Mouse (Mus musculus) large intestine, adult 2 months (tissue): ENCODE data around the gene Pgp. TPM values are rescaled to one million over a fixed set of nuclear protein-coding genes. Genes with fewer than 3 reads are reported as not detected.

Source experiments
- DNase-seq: peaks from one replicate; pipeline ENCODE4 v3.0.0-alpha.2; 2012; ENCODE audit warnings: low read depth, low spot score
- WGBS: fragments of 180-500 bp; shearing (Covaris S2); methylation state at CpG from one replicate; pipeline ENCODE4 v1.1.7; 2018; 5-methylcytosine and 5-hydroxymethylcytosine counted together
- polyA plus RNA-seq: library from polyadenylated mRNA; depleted of rRNA; stranded (reverse); fragments of >200 nt; gene quantifications from 2 replicates; pipeline ENCODE4 v1.2.3, GENCODE M21; 2012

The Pgp gene
- polyA plus RNA-seq, 1 experiment, result 82.9 TPM

DNA sequence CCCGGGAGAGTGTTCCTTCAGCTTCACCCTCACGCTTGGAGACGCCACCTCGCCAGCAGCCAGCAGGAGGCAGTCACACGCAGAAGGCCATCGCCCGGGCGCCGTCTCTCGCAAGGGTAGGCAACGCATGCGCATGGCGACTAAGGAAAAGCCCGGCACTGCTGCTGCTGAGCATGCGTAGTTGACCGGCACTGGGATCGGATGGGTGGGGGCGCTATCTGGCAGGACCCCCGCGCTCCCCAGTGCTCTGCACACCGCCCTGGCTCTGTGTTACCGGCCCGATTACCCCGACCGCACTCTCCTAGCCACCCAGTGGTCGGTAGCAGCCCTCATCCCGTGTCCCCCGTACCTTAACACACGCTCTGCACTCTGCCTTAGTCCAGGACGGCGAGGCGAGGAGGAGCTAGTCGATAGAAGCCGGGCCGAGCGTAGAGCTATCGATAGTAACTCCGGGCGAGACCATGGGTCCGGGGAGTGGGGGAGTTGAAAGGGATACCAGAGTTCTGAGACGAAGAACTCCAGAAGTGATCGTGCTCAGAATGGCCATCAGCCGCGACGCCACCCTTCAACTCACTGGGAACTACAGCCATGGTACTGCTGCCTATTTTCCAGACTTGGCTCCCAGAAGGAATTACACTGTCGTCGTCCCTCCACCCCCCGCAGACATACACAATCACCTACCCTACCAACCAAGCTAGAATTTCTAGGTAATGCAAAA is 8.6 kb downstream of the Pgp start, which contains the start of gene Mlst8:
Mlst8 (minus strand) TSS at position 416 of the 718 bp plus-strand sequence.
- WGBS, result under 1% methylated on average over 48 of the region's 48 CpGs
- DNase-seq, result peak; percentile 78

DNA sequence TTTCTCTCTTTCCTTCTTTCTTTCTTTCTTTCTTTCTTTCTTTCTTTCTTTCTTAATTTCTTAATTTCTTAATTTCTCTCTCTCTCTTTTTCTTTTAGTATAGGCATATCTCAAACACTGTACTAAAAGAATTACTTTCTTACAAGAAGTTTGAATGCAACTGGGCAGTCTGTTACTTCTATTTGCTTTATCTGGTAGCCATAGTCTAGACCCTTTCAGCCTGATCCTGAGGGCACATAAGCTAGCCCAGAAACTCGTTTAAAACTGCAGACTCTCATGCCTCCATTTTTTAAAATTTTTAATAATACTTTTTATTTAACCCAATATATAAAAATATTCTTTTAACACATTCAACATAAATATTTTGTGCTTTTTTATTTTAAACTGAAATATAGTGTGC is 9.2 kb downstream of the Pgp start:
- WGBS, result 11% methylated on average over 1 of the region's 1 CpGs
- DNase-seq, result no peak

DNA sequence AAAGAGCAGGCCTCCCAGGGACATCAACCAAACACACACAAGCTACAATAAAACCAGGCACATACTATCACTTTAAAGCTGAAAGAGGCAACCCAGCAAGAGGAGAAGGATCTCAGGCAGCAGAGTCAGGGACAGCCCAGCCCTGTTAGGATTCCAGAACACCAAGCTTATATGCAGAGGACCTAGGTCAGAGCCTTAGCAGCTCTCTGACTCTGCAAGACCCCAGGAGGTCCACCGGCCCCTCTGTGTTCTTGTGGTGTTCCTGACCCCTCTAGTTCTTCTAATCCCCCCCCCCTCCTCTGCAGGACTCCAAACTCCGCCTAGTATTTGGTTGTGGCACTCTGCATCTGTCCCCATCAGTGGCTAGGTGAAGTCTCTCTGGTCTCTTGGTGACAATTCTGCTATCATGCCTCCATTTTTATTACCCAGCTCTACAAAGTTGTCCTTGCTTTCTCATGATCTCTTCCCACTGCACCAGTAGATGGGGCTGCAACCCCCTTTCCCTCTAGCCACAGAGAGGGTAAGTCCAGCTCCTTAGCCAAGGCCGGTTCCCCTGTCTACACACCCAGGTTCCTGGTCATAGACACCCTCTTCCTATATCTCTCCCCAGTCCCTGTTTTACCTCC is 10.1 kb downstream of the Pgp start:
- DNase-seq, result no peak
- WGBS, result 59% methylated on average over 3 of the region's 3 CpGs

DNA sequence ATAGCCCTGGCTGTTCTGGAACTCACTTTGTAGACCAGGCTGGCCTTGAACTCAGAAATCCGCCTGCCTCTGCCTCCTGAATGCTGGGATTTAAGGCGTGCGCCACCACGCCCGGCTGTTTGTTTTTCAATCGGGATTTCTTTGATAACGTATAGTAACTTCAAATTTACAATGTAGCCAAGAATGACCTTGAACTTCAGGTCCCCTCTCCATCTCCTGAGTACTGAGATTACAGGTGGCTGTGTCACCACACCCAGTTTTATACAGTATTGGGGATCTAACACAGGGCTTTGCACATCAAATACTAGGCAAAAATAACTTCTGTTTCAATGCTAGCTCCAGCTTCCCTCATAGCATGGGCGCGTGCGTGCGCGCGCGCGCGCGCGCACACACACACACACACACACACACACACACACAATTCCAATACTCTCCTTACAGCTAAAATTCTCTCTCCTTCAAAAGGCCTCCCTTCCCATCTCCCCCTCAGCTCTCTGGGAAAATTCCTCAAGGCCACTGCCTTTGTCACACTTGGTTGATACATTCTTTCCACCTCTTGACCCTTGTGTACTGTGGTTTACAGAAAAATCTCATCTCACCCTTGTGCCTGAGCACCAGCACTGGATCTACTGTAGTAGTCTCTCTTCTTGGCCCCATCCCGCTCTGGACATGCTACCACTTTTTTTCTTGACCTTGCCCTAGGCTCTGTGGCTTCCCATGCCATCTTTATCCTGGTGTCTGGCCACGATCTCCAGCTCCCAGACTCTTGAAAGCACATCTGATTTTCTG is 11.0 kb downstream of the Pgp start:
- DNase-seq, result no peak
- 85% methylated on average over 20 of the region's 20 CpGs for WGBS

DNA sequence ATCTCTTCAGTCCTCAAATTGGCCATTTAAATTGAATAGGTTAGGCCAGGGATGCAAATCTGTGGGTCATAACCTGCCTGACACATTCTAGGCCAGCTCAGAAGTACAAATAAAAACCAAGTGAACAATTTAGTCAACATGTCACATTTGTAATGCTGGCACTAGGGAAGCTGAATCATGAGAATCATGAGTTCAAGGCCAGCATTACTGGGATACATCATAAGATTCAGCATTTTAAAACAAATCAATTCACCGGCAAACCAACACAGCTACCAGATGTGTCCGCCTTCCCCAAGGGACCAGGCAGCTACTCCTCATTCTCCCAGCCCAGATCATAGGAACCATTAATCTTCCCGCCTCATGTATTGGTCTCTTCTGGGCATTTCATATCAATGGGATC is 13.3 kb downstream of the Pgp start:
- no peak for DNase-seq
- WGBS, result 94% methylated on average over 3 of the region's 3 CpGs

DNA sequence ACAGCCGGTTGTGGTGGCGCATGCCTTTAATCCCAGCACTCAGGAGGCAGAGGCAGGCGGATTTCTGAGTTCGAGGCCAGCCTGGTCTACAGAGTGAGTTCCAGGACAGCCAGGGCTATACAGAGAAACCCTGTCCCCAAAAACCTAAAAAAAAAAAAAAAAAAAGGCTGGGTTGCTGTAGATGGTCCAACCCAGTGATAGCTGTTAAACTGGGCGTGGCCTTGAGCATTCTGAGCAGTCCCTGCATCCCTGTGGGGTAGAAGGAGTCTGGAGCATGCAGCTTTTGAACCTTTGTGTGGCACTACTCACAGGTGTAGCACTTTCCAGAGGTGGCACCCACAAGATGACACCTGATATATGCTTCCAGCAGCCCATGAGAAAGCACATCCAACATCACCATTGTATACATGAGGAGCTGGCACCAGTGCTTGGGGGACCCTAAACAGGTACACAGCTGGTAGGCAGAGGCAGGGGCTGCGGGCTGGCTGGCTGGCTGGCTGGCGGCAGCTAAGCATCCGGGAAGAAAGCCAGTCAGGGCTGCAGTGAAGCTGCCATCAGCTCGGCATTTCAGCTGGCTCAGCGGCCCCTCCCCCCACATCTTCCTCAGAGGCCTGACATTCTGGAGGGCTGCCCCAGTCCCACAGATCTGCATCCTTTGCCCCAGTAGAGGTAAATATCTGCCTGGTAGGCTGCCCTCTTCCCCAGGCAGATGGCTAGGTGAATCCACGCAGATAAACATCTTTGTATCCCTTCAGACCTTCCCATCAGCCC is 15.1 kb downstream of the Pgp start:
- WGBS, result 55% methylated on average over 11 of the region's 11 CpGs

DNA sequence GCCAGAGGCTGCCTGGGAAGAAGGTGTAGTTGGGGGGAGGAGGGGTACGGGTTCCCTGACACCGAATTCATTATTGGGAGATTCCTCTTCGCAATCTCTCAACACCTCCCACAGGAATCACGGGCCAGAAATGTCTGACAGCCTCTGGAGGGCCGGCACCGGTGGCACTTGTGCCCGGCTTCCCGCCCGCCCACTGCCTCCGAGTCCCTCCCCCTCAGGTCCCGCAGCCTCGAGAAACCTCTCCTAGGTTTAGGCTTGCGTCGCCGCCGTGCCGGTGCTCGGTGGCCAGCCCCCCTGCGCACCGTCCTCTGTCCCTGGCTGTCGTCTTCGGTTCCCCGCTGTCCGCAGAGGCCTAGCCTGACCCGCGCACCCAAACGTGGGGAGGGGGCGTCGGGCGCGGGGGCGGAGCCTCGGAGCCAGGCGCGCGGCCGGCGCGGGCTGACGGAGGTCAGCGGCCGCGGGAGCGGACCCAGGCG is 18.0 kb downstream of the Pgp start, which contains the start of gene Caskin1:
Caskin1 (plus strand) TSS at position 416 of the 476 bp plus-strand sequence.
- no peak for DNase-seq
- WGBS, result 3% methylated on average over 45 of the region's 45 CpGs

More for the DNA sequence above, 15.1 kb downstream of the Pgp start:
- DNase-seq, result no peak

DNA sequence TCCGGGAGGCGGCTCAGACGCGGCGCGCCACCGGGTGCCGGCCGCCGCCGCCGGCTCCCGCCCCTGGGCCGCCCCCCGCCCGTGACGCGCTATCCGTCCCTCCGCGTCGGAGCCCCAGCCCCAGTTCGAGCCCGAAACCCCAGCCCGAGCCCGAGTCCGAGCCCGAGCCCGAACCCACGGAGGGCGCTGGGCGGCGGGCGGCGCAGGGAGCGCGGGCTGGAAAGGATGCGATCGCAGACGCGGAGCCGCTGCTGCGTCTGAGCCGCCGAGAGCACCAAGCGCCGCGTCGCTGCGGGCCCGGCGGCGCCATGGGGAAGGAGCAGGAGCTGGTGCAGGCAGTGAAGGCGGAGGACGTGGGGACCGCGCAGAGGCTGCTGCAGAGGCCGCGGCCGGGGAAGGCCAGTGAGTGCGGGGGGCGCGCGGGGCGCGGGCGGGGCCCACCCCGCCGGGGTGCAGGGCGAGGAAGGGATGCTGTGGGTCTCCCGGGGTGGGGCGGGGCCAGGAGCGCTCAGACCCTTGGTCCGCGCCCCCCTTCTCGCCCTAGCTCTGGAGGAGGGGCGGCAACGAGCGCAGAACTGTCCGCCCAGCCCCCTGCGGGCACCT is 18.6 kb downstream of the Pgp start:
- WGBS, result 2% methylated on average over 79 of the region's 81 CpGs
- no peak for DNase-seq

DNA sequence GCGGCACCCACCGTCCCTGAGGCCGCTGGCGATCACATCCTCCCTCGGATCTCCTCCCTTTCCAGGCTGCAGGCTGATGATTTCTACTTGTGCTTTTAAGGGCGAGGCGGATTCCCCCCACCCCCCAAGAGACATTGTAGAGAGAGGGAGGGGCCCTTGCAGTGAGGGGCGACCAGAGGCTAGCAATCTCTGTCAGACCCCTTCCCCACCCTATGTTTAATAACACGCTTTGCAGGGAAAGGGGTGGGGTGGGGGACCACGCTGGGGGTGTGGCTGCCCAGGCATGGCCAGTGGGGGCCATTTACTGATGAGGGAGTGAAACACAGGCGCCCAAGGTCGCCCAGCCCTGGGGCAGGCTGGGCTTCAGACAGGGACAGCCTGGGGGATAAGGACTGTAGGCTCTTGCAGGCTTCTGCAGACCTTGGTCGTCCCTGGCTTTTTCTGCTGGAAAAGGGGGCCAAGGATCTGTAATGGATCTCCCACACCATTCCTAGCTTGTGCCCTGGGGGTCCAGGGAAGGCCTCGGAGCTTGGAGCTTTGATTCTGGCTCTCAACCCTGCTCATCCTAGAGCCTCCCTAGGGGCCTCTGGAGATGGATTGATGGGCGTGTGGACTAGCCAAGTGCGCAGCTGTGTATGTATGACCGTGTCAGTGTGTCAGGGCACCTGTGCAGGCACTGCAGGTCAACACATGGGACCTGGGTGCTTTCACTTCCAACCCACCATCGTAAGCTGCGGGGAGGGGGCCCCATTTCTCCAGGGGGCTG is 19.3 kb downstream of the Pgp start:
- no peak for DNase-seq
- WGBS, result 35% methylated on average over 19 of the region's 19 CpGs

DNA sequence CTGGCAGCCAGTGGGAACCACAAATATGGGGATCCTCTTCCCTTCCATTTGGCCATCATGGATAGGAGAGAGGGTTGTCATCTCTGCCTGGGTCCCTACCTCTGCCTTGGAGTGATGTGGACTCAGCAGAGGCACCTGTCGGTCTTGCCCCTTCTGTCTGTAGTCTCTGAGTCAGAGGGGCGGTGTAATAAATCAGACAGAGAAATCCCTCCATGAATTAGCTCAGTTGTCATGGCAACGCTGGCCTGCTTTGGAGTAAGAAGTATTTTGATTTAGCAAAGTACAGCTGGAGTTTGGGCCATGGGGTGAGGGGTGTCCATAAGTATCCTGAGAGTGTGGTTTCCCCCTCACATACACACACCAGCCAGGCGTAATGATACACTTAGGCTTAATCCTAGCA is 20.2 kb downstream of the Pgp start:
- DNase-seq, result no peak
- 91% methylated on average over 4 of the region's 4 CpGs for WGBS

DNA sequence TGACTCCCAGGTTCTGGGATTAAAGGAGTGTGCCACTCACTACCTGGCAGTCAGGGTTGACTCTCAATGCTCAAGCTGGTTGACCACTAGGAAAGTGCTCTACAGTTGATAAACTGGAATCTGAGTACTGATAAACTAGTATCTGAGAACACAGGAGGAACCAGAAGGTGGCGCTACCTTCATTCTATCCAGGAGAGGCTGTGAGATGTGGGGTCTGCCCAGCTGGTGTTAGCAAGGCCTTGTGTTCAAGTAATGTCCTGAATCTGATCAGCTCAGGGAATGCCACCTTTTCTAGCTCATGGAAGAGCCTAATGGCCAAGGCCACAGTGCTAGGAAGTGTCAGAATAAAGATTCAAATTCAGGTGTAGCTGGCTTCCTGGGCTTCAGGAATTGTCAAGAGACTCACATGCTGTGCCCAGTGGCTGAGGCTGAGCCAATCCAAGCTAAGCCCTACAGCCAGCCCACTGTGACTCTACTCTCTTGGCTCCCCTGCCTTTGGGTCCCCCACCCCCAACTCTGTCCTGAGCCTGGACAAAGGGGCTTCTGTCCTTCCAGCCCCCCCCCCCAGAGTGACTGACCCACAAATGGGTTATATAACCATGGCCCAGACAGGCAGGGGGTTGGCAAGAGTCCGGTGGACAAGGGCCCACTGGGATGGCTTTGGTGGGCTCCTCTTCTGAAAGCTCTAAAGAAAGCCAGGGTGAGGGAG is 24.6 kb downstream of the Pgp start:
- 54% methylated on average over 2 of the region's 2 CpGs for WGBS
- DNase-seq, result no peak

DNA sequence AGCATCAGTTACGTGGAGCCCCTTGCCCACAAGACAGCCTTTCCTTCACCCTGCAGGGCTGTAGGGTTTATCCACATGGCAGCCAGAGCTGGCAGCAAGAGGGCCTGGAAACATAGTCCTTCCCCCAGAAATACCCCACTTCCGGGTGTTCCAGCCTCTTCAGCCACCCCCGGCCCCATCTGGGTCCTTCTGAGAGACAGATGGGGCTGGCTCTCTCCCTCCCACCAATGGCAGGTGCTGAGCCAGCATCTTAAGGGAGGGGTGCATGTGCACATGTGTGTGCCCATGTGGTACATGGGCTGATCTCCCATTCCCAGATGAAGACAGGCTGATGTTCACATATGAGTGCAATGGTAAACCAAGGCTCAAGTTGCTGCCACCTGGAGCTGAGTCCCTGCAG is 25.3 kb downstream of the Pgp start:
- WGBS, result 71% methylated on average over 3 of the region's 3 CpGs
- DNase-seq, result no peak

DNA sequence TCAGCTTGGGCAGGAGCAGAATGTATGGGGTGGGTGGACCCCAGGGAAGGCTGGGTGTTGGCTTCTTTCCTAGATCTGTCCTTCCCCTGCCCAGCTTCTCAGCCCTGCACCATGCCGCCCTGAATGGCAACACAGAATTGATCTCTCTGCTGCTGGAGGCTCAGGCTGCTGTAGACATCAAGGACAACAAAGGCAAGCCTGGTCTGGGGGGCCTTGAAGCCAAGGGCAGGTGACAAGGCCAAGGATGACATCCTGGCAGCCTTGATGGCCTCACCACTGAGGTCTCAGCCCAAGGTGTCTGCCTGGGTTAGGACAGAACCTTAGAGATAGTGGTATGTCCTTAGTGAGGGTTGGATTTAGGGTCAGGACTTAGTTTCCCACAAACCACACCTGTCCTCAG is 25.8 kb downstream of the Pgp start:
- WGBS, result 81% methylated on average over 1 of the region's 1 CpGs
- DNase-seq, result no peak

DNA sequence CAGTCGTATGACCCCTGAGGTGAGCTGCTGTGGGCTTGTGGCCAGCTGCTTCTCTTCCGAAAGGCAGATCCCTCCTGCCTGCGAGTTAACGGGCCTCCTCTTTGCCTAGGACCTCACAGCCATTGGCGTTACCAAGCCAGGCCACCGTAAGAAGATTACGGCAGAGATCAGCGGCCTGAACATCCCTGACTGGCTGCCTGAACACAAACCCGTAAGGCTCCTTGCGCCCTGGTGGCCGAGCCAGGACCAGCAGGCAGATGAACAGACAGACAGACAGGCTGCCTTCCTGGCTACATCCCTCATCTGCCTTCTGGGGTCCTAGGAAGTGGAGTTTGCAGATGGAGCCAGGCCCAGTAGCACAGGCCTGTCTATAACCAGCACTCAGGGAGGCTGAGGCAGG is 32.0 kb downstream of the Pgp start:
- WGBS, result 44% methylated on average over 11 of the region's 11 CpGs
- DNase-seq, result no peak

DNA sequence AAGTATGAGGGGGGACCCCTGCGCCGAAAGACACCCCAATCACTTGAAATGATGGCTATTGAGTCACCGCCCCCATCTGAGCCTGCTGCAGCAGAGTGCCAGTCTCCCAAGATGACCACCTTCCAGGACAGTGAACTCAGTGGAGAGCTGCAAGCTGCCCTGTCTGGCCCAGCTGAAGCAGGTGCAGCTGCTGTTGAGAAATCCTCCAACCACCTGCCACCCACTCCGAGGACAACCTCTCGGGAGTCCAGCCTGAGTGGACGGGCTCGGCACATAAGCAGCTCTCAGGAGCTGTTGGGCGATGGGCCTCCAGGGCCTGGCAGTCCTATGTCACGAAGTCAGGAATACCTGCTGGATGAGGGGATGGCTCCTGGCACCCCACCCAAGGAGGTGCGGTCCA is 33.9 kb downstream of the Pgp start:
- DNase-seq, result no peak
- 82% methylated on average over 10 of the region's 10 CpGs for WGBS

DNA sequence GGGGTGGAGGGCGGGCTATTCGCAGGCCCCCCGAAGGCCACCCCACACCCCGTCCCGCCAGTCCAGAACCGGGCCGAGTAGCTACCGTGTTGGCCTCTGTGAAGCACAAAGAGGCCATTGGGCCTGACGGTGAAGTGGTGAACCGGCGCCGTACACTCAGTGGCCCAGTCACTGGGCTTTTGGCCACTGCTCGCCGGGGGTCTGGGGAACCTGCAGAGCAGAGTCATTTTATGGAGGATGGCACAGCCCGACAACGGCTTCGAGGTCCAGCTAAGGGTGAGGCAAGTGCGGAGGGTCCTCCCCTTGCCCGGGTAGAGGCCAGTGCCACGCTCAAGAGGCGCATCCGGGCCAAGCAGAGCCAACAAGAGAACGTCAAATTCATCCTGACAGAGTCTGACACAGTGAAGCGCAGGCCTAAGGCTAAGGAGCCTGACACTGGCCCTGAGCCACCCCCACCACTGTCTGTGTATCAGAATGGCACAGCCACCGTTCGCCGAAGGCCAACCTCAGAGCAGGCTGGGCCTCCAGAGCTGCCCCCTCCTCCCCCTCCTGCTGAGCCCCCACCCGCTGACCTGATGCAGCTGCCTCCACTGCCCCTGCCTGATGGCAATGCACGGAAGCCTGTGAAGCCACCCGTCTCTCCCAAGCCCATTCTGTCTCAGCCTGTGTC is 35.2 kb downstream of the Pgp start:
- WGBS, result 93% methylated on average over 30 of the region's 30 CpGs
- no peak for DNase-seq

DNA sequence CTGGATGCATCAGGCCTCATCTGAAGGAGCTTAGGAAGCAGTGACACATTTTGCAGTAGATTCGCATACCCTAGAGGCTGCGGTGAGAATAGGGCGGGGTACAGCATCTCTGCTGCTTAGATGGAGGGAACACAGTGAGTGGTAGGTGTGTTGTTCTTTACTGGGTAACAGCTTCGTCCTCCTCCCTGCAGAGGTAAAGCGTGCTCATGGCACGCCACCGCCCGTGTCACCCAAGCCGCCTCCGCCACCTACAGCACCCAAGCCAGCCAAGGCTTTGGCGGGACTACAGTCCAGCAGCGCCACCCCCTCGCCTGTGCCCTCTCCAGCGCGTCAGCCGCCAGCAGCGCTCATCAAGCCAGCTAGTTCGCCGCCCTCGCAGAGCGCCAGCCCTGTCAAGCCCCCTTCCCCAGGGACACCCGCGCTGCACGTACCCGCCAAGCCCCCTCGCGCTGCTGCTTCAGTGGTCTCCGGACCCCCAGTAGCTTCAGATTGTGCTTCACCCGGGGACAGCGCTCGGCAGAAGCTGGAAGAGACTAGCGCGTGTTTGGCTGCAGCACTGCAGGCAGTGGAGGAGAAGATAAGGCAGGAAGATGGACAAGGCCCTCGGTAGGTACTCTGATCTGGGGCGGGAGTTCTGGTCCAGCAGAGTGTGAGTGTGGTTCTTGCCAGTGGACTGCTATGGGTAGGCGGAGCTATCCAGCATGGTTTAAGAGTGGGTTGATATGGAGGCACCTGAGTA is 36.3 kb downstream of the Pgp start:
- DNase-seq, result no peak
- WGBS, result 45% methylated on average over 36 of the region's 36 CpGs
